Mouse (Mus musculus) spleen, postnatal 4 days (tissue): ENCODE results near the gene Cpne8.

Experiments
- DNase-seq, 2 experiments: peaks; one replicate each; pipeline ENCODE4 v3.0.0; 2022; ENCODE audit warnings: low spot score in 2 of 2

Cpne8 gene

GRCm38 (mm10) chr15:90463281-90463680 is 216.0 kb downstream of the Cpne8 start:
- DNase-seq = no peak

- DNase-seq = no peak
Measured at GRCm38 (mm10) chr15:90446076-90446475, 233.2 kb downstream of the Cpne8 start.
